Mouse (Mus musculus) adrenal gland, adult (tissue): ENCODE results near the gene Gm14308.
"Not testable (repeated sequence)": the region's sequence is repeated elsewhere in the genome, so short reads cannot be mapped to it uniquely, and the experiment has no call there.

Source experiments
- DNase-seq, 2 experiments: peaks; one replicate each; pipeline ENCODE4 v3.0.0; 2022 to 2023; ENCODE audit warnings: low spot score in 1 of 2; ENCODE audit not compliant: inconsistent age in 2 of 2

Gm14308 gene

DNA sequence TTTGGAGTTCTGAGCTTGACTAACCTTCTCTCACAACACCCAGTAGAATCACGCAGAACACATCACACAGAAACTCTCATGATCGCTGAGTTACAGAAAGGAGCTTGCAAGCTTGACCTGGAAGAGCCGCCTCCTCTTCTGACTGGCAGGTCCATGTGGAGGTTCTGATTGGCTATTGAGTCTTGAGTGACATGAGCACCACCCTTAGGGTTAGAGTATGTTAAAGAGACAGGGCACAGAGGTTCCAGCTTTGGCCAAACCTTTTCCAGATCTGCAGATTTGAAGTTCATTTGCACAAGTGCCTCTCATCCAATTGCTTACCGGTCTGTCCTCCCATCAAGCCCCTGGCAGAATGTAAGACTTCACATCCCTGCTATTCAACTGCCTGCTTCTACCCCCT is at the start of gene Gm14308:
Gene Gm14308, minus strand, starts transcription at position 101 of the 400 bp plus-strand sequence.
- not testable (repeated sequence) for DNase-seq

- DNase-seq: not testable (repeated sequence)
These were observed 34.1 kb upstream of the Gm14308 start, which contains the start of gene Zfp973 for GRCm38 (mm10) chr2:176670222-176670621. TSS of gene Zfp973 (plus strand) at chr2:176670522.
